Mouse (Mus musculus) R1 (cell line): ENCODE measurements at regions not wholly inside any gene's neighbourhood (a gene's known extent, or its start where the extent isn't known, plus 50 kb on each side); places are given as distances from the start of the nearest gene placed in this dataset.

Experiments used
- DNase-seq: peaks from one replicate; pipeline ENCODE4 v3.0.0-alpha.2; 2018; ENCODE audit warnings: low read depth, low spot score

DNA sequence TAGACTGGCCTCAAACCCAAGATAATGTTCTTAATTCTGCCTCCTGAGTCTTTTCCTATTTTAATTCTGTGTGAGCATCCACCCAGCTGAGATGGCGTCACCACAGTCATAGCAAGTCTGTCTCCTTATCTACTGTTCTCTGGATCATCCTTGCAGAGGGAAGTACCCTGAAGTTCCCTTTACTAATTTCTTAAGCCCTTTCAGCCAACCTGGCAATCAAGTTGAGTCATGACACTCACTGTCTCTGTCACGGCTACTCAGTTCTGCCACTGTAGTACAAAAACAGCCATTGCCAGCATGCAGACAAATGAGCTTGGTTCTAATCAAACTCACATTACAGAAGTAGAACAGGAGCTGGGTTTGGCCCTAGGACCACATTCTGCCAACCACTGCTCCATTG is 227.5 kb downstream of the Zfp36l1 start:
- DNase-seq = no peak

DNA sequence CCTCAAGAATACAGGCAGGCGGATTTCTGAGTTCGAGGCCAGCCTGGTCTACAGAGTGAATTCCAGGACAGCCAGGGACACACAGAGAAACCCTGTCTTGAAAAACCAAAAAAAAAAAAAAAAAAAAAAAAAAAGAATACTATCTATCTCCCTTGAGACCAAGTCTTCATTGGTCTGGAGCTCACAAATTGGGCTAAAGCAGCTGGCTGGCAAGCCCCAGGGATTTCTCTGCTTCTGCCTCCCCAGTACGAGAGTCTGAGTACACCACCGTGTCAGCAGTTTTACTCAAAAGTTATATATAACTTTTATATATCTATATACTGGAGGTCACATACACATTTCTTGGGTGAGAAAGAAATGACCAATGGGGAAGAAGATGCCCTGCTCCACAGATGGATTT is 229.2 kb downstream of the Zfp36l1 start:
- DNase-seq = no peak

DNA sequence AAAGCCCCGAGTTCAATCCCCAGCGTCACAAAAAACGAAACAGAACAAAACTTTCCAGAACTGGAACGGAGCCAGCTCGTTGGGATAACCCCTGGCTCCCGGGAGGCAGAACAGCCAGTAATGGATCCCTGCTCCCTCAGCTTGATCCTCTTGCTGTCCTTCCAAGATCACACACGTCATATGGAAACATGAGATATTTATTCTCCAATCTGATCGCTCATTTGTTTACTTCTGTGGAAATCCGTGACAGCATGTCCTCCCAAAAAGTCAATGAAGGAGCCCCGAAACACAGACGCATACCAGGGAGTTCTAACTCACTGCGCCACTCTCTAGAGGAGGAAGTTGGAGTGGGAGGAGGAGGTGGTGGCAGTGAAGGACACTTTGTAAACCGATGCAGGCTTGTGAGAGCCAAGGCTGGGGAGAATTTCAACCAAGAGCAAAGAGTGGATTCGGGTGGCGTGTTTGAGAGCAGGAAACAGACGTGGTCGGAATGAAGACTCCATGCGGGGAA is 232.0 kb downstream of the Zfp36l1 start:
- no peak for DNase-seq

DNA sequence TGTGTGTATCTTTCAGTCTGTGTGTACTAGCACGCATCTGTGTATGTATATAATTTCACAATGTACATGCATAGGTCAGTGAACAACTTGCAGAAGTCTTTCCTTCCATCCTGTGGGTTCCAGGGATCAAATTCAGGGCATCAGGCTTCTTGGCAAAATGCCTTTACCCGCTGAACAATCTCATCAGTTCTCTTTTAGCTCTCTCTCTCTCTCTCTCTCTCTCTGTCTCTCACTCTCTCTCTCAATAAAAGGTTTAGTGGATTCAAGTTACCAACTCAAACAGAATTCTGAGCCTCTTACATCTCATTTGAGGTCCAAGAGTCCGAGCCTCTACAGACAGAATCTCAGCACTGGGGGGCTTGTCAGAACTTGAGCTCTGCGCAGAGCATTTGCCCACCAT is 232.5 kb downstream of the Zfp36l1 start:
- DNase-seq = no peak

DNA sequence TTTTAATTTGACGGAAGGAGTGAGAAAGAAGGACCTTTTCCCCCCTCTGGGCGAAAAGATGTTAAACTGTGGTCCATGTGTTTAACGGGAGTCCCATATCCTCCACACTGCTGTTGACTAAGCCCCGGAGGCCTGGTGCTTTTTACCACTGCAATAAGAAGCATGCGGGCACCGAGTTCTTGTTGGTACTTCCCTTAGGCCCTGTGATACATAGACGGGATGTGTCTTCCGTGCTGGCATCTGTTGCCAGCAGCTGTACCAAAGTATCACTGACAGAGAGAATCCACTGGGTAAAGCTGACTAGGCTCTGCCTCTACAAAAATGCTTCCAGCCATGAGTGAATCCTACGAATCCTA is 232.9 kb downstream of the Zfp36l1 start:
- DNase-seq = no peak

DNA sequence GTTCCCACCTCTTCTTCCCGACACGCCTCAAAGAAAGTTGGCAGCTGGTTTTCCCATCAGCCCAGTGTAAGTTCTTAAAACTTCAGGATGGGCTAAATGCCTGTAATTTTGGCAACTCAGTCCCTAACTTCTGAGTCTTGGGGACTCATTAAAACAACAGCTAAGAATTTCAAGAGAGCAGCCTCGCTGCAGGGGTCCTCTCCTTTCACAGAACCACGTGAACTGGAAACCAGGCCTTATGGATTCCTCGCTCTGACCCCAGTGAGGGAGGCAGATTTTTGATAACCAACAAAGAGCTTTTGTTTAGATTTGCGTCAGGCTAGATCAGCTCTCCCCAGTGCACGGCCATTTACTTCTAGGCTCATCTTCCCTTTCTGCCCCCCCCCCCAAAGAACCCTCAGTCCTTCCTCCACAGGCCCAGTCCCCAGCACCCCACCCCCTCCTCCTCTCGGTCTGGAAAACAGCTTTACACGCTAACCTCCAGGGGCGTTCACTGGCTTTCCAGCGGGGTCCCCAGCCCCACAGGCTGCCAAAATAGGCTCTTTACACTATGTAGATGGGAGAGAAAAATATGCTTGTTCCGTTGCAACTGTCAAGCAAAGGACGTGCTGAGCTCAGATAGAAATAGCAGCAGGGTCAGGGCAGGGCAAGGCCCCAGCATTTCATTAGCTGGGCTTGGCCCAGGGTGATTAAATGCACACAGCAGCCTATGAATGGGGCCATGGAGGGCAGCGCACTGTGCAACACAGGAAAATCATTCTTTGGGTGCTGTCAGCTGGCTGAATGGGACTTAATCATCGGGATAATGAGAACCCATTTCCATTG is 233.5 kb downstream of the Zfp36l1 start:
- DNase-seq = peak; percentile 41

DNA sequence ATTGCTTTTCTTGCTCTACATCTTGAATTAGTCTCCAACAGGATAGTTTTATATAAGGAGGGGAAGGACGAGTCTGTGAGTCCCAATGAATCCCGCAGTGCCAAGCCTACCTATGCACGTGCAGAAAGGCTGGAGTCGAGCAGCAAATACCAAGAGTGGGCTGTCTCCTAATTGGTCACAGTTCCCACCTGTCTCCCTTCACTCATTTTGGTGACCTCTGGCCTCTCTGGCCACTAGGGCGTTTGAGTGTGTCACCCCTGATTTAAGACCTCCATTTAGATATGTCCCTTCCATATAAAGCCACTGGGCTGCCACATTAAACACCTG is 234.1 kb downstream of the Zfp36l1 start:
- no peak for DNase-seq

DNA sequence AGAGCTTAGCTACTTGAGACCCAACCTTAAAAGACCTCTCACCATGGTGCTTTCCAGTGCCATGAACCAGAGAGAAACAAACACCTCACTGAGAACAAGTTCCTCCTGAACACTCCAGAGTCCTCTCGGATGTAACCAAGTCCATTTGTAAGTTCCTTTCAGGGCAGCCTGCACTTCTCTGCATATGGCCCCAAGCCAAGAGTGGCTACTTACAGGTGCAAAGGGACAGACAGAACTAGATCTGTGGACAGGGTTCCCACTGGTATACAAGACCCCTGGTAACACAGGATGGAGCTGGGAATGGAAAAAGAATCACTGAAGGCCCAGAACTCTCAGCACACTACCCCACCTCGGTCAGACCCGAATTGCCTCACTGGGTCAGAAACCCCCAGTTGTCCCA is 234.7 kb downstream of the Zfp36l1 start:
- no peak for DNase-seq

DNA sequence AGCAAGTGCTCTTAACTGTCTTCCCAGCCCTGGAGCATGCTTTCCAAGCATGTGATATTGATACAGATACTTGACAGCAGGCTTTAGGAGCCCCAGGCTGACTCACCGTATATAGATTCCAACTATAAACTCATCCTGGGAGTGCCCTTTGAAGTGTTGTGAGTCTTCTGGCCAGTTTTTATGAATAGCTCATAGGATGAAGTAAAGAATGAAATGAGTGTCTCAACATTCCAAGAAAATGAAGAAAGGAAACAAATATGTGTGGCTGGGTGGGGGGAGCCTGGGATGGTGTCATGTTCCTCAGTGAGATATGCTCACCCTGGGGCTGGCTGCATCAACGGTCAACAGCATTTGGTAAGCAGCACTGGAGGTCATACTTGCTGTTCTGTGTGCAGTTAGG is 238.5 kb downstream of the Zfp36l1 start:
- DNase-seq = no peak

DNA sequence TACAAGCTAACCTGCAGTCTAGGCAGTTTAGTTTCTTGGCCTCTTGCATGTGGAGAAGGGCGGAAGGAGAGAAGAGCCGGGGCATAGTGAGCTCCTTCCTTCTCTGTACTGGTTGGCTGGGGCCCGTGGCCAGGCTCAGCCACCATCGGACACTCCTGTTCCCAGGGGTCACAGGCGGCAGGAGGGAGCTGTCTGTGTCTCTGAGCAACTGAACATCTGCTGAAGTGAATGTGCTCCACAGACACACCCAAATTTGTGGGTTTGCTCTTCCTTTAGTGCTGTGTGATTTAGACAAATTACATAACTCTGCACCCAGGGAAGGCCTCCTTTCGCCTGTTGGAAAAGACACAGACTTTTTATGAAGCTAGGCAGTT is 247.6 kb downstream of the Zfp36l1 start:
- DNase-seq = no peak

DNA sequence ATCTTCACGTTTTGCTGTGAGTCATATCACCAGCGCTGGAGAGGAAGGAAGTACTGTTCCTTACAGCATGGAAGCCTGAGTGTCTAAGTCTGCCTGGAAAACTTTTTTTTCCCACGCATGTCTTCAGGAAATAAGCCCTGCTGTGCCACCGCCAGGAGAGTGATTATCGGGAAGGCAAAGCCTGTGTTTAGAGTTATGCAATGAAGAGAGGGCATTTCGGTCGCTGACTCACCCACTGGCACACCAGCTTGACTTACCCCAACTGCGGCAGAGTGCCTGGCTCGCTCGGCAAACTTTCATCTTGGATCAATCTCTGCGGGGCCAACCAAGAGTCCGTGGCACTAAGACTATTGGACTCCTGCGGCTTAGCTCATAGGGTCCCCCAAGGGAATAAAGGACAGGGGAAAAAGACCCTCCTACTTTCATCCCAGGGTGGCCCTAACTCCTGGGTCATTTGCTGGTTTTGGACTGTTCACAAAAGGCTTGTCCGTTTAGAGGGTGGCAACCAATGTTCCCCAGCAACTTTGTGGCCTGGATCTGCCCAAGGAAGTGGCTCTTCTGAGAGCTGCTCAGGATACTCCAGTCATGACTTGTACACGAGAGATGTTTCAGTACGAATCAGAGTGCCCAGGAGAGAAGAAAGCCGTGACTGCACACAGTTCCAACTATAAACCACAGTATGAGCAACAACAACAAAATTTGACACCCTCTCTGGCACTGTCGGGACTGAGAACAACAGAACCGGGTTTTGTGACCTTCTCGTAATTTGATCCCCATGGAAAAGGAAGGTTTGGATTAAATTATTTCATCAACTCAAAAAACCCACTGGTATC is 248.3 kb downstream of the Zfp36l1 start:
- DNase-seq = peak; percentile 12
